Mouse (Mus musculus): Measurements from ENCODE around the gene Hist1h1b. TPM values are rescaled to one million over a fixed set of nuclear protein-coding genes. Genes with fewer than 3 reads are reported as not detected.

Hist1h1b gene
- total RNA-seq, 2 experiments from 2014 or later, result 8.4 to 9.0 TPM

DNA sequence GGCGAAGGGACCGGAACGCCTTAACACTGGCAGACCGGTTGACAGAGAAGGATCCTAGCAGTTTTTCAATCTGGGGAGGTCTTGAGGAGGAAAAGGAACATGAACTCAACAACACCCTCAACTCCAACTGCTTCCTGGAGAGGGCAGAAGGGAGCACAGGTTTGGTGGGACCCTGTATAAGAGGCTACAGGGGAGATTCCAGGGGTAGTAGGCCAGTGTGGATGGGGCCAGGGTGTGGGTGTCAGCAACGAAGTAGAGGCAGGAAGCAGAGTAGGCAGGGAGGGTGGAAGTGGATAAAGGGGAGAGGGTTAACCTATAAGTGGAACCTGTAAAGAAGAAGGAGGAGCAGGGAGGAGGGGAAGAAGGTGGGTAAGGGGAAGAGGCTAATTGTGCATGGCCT, 47.0 kb downstream of the Hist1h1b start:
- DNase-seq (ENCODE audit: low spot score in 2 of 2), result no peak

Small RNAs within 50 kb of the gene (microRNA-seq; reads per million reads assigned to microRNA genes)
- 0 reads per million in 2 experiments for gene Gm19658
- 0 reads per million in 2 experiments for gene Gm44346
- 0 reads per million in 2 experiments for gene Gm44454

Other genes with a start within 250 kb of the Hist1h1b start
- 10 to 100 TPM; 13.1 to 18.5 TPM for gene Zkscan8, start 249.5 kb downstream of the Hist1h1b start, total RNA-seq (2021)
- gene Olfr1366, start 237.8 kb downstream of the Hist1h1b start, total RNA-seq (2021), result not detected
- not detected for gene Olfr1535, start 220.7 kb downstream of the Hist1h1b start, total RNA-seq (2021)
- gene Olfr1364, start 198.9 kb downstream of the Hist1h1b start, total RNA-seq (2021), result not detected
- not detected for gene Olfr1362, start 166.6 kb downstream of the Hist1h1b start, total RNA-seq (2021)
- not detected for gene Olfr11, start 138.1 kb downstream of the Hist1h1b start, total RNA-seq (2021)
- not detected for gene Olfr1361, start 117.2 kb downstream of the Hist1h1b start, total RNA-seq (2021)
- not detected for gene Olfr1360, start 103.2 kb downstream of the Hist1h1b start, total RNA-seq (2021)
- gene Olfr1359, start 82.5 kb downstream of the Hist1h1b start, total RNA-seq (2021), result not detected
- 10 to 100 TPM; 20.0 to 20.4 TPM for gene Hist1h2bl, start 64.5 kb downstream of the Hist1h1b start, total RNA-seq (2021)
- 10 to 100 TPM; 20.3 to 34.8 TPM for gene Hist1h2ai, start 64.2 kb downstream of the Hist1h1b start, total RNA-seq (2021)
- gene Hist1h3h, start 63.0 kb downstream of the Hist1h1b start, total RNA-seq (2021), result 10 to 100 TPM; 57.9 to 62.6 TPM
- gene Hist1h2bm, start 58.6 kb downstream of the Hist1h1b start, total RNA-seq (2021), result 1 to 10 TPM; 2.7 to 2.9 TPM
- gene Hist1h4j, start 45.6 kb downstream of the Hist1h1b start, total RNA-seq (2021), result 10 to 100 TPM; 21.0 to 22.9 TPM
- 100 to 1,000 TPM; 420 to 436 TPM for gene Hist1h4k, start 30.1 kb downstream of the Hist1h1b start, total RNA-seq (2021)
- 10 to 100 TPM; 10.2 to 19.7 TPM for gene Hist1h2ak, start 26.8 kb downstream of the Hist1h1b start, total RNA-seq (2021)
- 1 to 10 TPM; 6.3 to 9.2 TPM for gene Hist1h2bn, start 26.5 kb downstream of the Hist1h1b start, total RNA-seq (2021)
- 10 to 100 TPM; 65.2 to 77.9 TPM for gene Hist1h3i, start 2.7 kb upstream of the Hist1h1b start, total RNA-seq (2021)
- 1 to 10 TPM; 1.1 to 2.8 TPM for gene Hist1h2an, start 6.6 kb upstream of the Hist1h1b start, total RNA-seq (2021)
- gene Hist1h2bp, start 6.8 kb upstream of the Hist1h1b start, total RNA-seq (2021), result 1 to 10 TPM; 4.1 to 7.0 TPM
- 10 to 100 TPM; 23.2 to 34.4 TPM for gene Hist1h2bq, start 29.6 kb upstream of the Hist1h1b start, total RNA-seq (2021)
- gene Hist1h2ao, start 29.8 kb upstream of the Hist1h1b start, total RNA-seq (2021), result 1 to 10 TPM in 1 of 2 experiments, not detected in 1; 6.2 TPM
- 100 to 1,000 TPM; 252 to 307 TPM for gene Hist1h4m, start 31.1 kb upstream of the Hist1h1b start, total RNA-seq (2021)
- 10 to 100 TPM; 48.9 to 61.1 TPM for gene Hist1h4n, start 51.6 kb upstream of the Hist1h1b start, total RNA-seq (2021)
- 10 to 100 TPM; 27.2 to 27.7 TPM for gene Hist1h2ap, start 52.9 kb upstream of the Hist1h1b start, total RNA-seq (2021)
- gene Hist1h2br, start 53.1 kb upstream of the Hist1h1b start, total RNA-seq (2021), result 10 to 100 TPM; 22.9 to 33.6 TPM
- 1 to 10 TPM; 3.0 to 3.8 TPM for gene Zfp184, start 164.5 kb upstream of the Hist1h1b start, total RNA-seq (2021)
- not detected for gene Pom121l2, start 200.6 kb upstream of the Hist1h1b start, total RNA-seq (2021)
- gene Prss16, start 229.1 kb upstream of the Hist1h1b start, total RNA-seq (2021), result 1 to 10 TPM in 1 of 2 experiments, under 1 TPM in 1; 0.35 to 1.2 TPM

Data from left cerebral cortex, adult 18-20 months (tissue).